Mouse (Mus musculus) forebrain, embryonic 11.5 days (tissue): ENCODE measurements at regions not wholly inside any gene's neighbourhood (a gene's known extent, or its start where the extent isn't known, plus 50 kb on each side); places are given as distances from the start of the nearest gene placed in this dataset.

ENCODE experiments used
- ATAC-seq: fragments of 200-750 bp; cut with Nextera tagmentation; replicated peaks from 2 replicates; pipeline ENCODE4 v1.8.0; 2017; ENCODE audit warnings: moderate TSS enrichment; ENCODE audit not compliant: low FRiP score
- DNase-seq: peaks from one replicate; pipeline ENCODE4 v3.0.0-alpha.2; 2017; ENCODE audit warnings: low spot score
- H3K27ac ChIP-seq: fragments of 300-500 bp; sonication (generic); 2 replicates; pipeline ENCODE4 v1.5.1; 2014; ENCODE audit warnings: low read depth, low read length
- H3K27me3 ChIP-seq: fragments of 300-500 bp; sonication (generic); 2 replicates; pipeline ENCODE4 v1.6.1; 2014; ENCODE audit warnings: mild to moderate bottlenecking, low read length, mixed read lengths; ENCODE audit not compliant: control insufficient read depth, insufficient read depth
- H3K36me3 ChIP-seq: fragments of 300-500 bp; sonication (generic); 2 replicates; pipeline ENCODE4 v1.6.1; 2014; ENCODE audit warnings: mild to moderate bottlenecking, low read length, moderate library complexity, mixed read lengths; ENCODE audit not compliant: control insufficient read depth, insufficient read depth
- H3K4me1 ChIP-seq: fragments of 300-500 bp; sonication (generic); replicated peaks from 2 replicates; pipeline ENCODE4 v1.6.1; 2014; ENCODE audit warnings: low read length, mixed read lengths; ENCODE audit not compliant: control insufficient read depth, insufficient read depth
- H3K4me2 ChIP-seq: fragments of 300-500 bp; sonication (generic); 2 replicates; pipeline ENCODE4 v1.6.1; 2014; ENCODE audit warnings: low read depth, mild to moderate bottlenecking, low read length, moderate library complexity, mixed read lengths; ENCODE audit not compliant: severe bottlenecking
- H3K4me3 ChIP-seq: fragments of 300-500 bp; sonication (generic); 2 replicates; pipeline ENCODE4 v1.5.1; 2014; ENCODE audit warnings: low read depth, low read length
- H3K9ac ChIP-seq: fragments of 300-500 bp; sonication (generic); 2 replicates; pipeline ENCODE4 v1.6.1; 2014; ENCODE audit warnings: low read length
- H3K9me3 ChIP-seq: fragments of 300-500 bp; sonication (generic); 2 replicates; pipeline ENCODE4 v1.6.1; 2016; ENCODE audit warnings: low read length, mixed read lengths; ENCODE audit not compliant: control insufficient read depth
- WGBS: fragments of 180-500 bp; shearing (Covaris S2); extraction: QIAGEN DNeasy Blood & Tissue Kit; methylation state at CpG from one replicate; pipeline ENCODE4 v1.1.7; 2014; 5-methylcytosine and 5-hydroxymethylcytosine counted together

- DNase-seq = no peak
Observed at GRCm38 (mm10) chr14:105718676-105719441, 177.8 kb downstream of the Spry2 start.

GRCm38 (mm10) chr14:105717821-105718220 is 178.8 kb downstream of the Spry2 start:
- no peak overlapping the region for H3K4me2 ChIP-seq
- no peaks in the 10 kb centered on the region for H3K9me3 ChIP-seq
- H3K27me3 ChIP-seq = no peaks in the 10 kb centered on the region
- no peak overlapping the region for H3K9ac ChIP-seq
- no peaks in the 10 kb centered on the region for H3K36me3 ChIP-seq
- no peak overlapping the region for H3K27ac ChIP-seq
- H3K4me1 ChIP-seq = no peaks in the 10 kb centered on the region
- no peak for DNase-seq
- ATAC-seq = no peak
- H3K4me3 ChIP-seq = no peak overlapping the region
- 82% methylated on average over 2 of the region's 2 CpGs for WGBS

More at GRCm38 (mm10) chr14:105718676-105719441, 177.8 kb downstream of the Spry2 start:
- H3K4me3 ChIP-seq = no peak overlapping the region
- H3K9ac ChIP-seq = no peak overlapping the region
- no peaks in the 10 kb centered on the region for H3K4me1 ChIP-seq
- no peaks in the 10 kb centered on the region for H3K36me3 ChIP-seq
- H3K27ac ChIP-seq = no peak overlapping the region
- no peak overlapping the region for H3K4me2 ChIP-seq
- 85% methylated on average over 6 of the region's 6 CpGs for WGBS
- no peaks in the 10 kb centered on the region for H3K27me3 ChIP-seq
- ATAC-seq = no peak
- H3K9me3 ChIP-seq = no peaks in the 10 kb centered on the region

- H3K9me3 ChIP-seq = no peaks in the 10 kb centered on the region
- no peak overlapping the region for H3K4me2 ChIP-seq
- no peaks in the 10 kb centered on the region for H3K4me1 ChIP-seq
- H3K4me3 ChIP-seq = no peak overlapping the region
- no peaks in the 10 kb centered on the region for H3K27me3 ChIP-seq
- WGBS = 84% methylated on average over 2 of the region's 2 CpGs
- H3K27ac ChIP-seq = no peak overlapping the region
- DNase-seq (no peak), ATAC-seq (no peak)
- H3K9ac ChIP-seq = no peak overlapping the region
- no peaks in the 10 kb centered on the region for H3K36me3 ChIP-seq
Observed at GRCm38 (mm10) chr14:105708691-105709090, 187.9 kb downstream of the Spry2 start.

- 95% methylated on average over 7 of the region's 7 CpGs for WGBS
- Histone ChIP-seq H3K27me3 (no peaks in the 10 kb centered on the region), H3K9me3 (no peaks in the 10 kb centered on the region), H3K27ac (no peak overlapping the region), H3K4me3 (no peak overlapping the region), H3K4me2 (no peak overlapping the region), H3K36me3 (no peaks in the 10 kb centered on the region), H3K4me1 (no peaks in the 10 kb centered on the region), H3K9ac (no peak overlapping the region)
- ATAC-seq (no peak), DNase-seq (no peak)
Observed at GRCm38 (mm10) chr14:105706756-105707155, 189.9 kb downstream of the Spry2 start.

GRCm38 (mm10) chr14:105698616-105699015 is 198.0 kb downstream of the Spry2 start:
- Histone ChIP-seq H3K4me1 (no peaks in the 10 kb centered on the region), H3K27me3 (no peaks in the 10 kb centered on the region), H3K27ac (no peak overlapping the region), H3K9ac (no peak overlapping the region), H3K4me3 (no peak overlapping the region), H3K9me3 (no peaks in the 10 kb centered on the region), H3K4me2 (no peak overlapping the region), H3K36me3 (no peaks in the 10 kb centered on the region)
- ATAC-seq (no peak), DNase-seq (no peak)
- 36% methylated on average over 1 of the region's 1 CpGs for WGBS

GRCm38 (mm10) chr14:105698086-105698485 is 198.5 kb downstream of the Spry2 start:
- H3K36me3 ChIP-seq = no peaks in the 10 kb centered on the region
- no peak overlapping the region for H3K27ac ChIP-seq
- H3K4me2 ChIP-seq = no peak overlapping the region
- no peak overlapping the region for H3K9ac ChIP-seq
- WGBS = 92% methylated on average over 1 of the region's 1 CpGs
- H3K4me3 ChIP-seq = no peak overlapping the region
- DNase-seq (no peak), ATAC-seq (no peak)
- no peaks in the 10 kb centered on the region for H3K27me3 ChIP-seq
- H3K4me1 ChIP-seq = no peaks in the 10 kb centered on the region
- no peaks in the 10 kb centered on the region for H3K9me3 ChIP-seq

GRCm38 (mm10) chr14:105697398-105697797 is 199.2 kb downstream of the Spry2 start:
- H3K4me2 ChIP-seq = no peak overlapping the region
- no peak overlapping the region for H3K9ac ChIP-seq
- ATAC-seq = no peak
- H3K9me3 ChIP-seq = no peaks in the 10 kb centered on the region
- H3K27ac ChIP-seq = no peak overlapping the region
- DNase-seq = no peak
- 91% methylated on average over 13 of the region's 13 CpGs for whole genome bisulfite sequencing
- H3K27me3 ChIP-seq = no peaks in the 10 kb centered on the region
- no peaks in the 10 kb centered on the region for H3K36me3 ChIP-seq
- no peak overlapping the region for H3K4me3 ChIP-seq
- H3K4me1 ChIP-seq = no peaks in the 10 kb centered on the region

GRCm38 (mm10) chr14:105694969-105695368 is 201.7 kb downstream of the Spry2 start:
- no peak overlapping the region for H3K9ac ChIP-seq
- no peak for DNase-seq
- H3K27ac ChIP-seq = no peak overlapping the region
- H3K4me2 ChIP-seq = no peak overlapping the region
- no peaks in the 10 kb centered on the region for H3K27me3 ChIP-seq
- H3K36me3 ChIP-seq = no peaks in the 10 kb centered on the region
- no peak for ATAC-seq
- H3K9me3 ChIP-seq = no peaks in the 10 kb centered on the region
- no peaks in the 10 kb centered on the region for H3K4me1 ChIP-seq
- no peak overlapping the region for H3K4me3 ChIP-seq

- Histone ChIP-seq H3K36me3 (no peaks in the 10 kb centered on the region), H3K4me2 (no peak overlapping the region), H3K4me1 (no peaks in the 10 kb centered on the region), H3K4me3 (no peak overlapping the region), H3K9me3 (no peaks in the 10 kb centered on the region), H3K9ac (no peak overlapping the region), H3K27me3 (no peaks in the 10 kb centered on the region), H3K27ac (no peak overlapping the region)
- DNase-seq (no peak), ATAC-seq (no peak)
- WGBS = 77% methylated on average over 4 of the region's 4 CpGs
Observed at GRCm38 (mm10) chr14:105693713-105694112, 202.9 kb downstream of the Spry2 start.
